Mouse (Mus musculus) gastrocnemius, postnatal 36 days (tissue): Measurements from ENCODE around the gene Khnyn. TPM values are rescaled to one million over a fixed set of nuclear protein-coding genes. Genes with fewer than 3 reads are reported as not detected.

ENCODE experiments used
- DNase-seq, 2 experiments: peaks; one replicate each; pipeline ENCODE4 v3.0.0; 2022
- intact Hi-C: fragments of 180-260 bp; cut with DNase I; formaldehyde crosslinking; loops from one replicate; pipeline ENCODE4 v1.15.1; 2025
- total RNA-seq, 2 experiments: library from RNA; stranded (reverse); gene quantifications; 2 replicates each; pipeline ENCODE4 v1.2.3; 2021

The Khnyn gene
- total RNA-seq, 2 experiments from 2014 or later, result 6.0 to 7.5 TPM

DNA sequence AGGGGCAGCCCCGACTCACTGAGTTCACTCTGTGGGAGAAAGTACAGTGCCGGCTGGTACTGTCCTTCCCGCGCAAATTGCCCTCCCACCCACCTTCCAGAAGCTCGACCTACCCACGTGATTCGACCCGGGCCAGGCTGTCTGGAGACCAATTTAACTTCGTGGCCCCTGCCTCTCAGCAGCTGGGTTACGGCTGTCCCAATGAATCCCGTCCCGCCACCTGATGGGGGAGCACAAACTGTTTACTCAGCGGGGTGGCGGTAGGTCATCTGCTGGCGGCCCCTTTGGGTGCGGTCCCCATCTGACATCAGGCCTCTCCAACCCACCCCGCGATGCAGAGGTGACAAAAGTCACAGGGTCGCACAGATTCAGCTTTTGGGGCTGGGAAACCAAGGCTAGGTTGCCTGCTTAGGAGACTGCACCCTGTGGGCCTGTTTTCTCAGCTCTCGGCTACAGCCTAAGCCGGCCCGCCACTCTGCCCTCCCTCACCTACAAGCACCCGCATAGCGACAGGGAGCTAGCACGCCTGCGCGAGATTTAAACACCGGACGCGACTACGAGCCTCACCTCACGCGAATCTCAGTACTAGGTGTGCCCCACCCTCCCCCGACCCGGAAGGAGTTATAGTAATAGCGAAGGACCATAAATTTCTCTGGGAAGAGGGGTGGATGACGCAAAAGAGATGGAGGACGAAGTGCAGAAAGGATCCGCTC is 15.1 kb downstream of the Khnyn start, which contains the start of gene Sdr39u1:
Sdr39u1 (minus strand) TSS at position 593 of the 713 bp plus-strand sequence.
- intact Hi-C loops, result loop anchor here (5.0 kb wide), 1 partner anchor 218 kb away; the partner anchor contains the start of gene Tinf2
- DNase-seq, result peak; percentile 72 to 73

DNA sequence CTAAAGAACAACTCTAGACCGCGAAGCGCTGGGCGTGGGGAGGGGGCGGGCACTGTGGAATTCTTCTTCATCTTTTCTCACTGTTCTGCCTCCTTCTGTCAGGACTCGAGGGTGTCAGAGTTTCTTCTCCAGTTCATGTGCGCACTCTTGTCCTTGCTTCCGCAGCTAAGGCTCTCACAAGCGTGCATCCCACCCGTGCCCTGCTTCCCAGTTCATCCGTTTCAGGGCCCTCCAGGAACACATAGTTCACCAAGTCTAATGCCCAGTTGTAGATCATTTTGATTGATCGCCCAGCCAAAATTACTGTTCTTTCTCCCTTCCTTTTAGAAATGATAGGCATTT is 15.6 kb downstream of the Khnyn start:
- intact Hi-C loops, result loop anchor here (5.0 kb wide), 1 partner anchor 218 kb away; the partner anchor contains the start of gene Tinf2
- DNase-seq, result no peak

DNA sequence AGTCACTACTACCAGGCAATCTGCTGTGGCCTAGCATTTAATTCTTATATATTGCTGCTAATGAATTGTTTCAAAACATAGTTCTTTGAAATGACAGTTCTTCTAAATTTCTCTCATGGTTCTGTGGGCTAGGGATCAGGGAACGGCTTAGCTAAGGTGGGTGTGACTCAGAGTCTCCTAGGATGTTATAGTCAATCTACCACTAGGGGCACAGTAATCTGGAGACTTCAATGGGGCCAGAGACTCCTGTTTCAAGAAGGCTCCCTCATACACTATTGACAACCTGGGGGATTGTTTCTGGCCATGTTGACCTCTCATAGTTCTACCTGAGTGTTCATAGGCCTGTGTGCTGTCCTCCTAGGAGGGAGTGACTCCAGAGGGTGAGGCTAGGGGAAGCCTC is 20.8 kb downstream of the Khnyn start:
- no peak for DNase-seq
- intact Hi-C loops, result no loop called here

DNA sequence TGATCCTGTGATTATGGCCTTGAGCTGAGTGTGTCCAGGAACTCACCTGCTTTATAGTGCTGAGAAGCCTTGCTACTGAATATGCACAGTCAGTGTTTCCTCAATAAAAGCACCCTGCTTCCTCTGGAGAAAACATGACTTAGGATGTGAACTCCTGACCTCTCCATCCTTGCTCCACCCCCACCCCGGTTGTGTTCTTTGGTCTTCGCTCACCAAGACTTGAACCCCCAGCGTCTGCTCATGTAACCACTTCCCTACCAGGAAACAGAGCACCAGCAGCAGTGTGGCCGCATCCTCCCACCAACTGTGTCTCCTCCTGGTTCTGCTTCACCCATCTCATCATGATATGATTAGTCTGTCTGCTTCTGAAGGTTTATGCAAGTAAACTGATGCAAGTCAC is 28.7 kb downstream of the Khnyn start:
- intact Hi-C loops, result no loop called here
- DNase-seq, result no peak

DNA sequence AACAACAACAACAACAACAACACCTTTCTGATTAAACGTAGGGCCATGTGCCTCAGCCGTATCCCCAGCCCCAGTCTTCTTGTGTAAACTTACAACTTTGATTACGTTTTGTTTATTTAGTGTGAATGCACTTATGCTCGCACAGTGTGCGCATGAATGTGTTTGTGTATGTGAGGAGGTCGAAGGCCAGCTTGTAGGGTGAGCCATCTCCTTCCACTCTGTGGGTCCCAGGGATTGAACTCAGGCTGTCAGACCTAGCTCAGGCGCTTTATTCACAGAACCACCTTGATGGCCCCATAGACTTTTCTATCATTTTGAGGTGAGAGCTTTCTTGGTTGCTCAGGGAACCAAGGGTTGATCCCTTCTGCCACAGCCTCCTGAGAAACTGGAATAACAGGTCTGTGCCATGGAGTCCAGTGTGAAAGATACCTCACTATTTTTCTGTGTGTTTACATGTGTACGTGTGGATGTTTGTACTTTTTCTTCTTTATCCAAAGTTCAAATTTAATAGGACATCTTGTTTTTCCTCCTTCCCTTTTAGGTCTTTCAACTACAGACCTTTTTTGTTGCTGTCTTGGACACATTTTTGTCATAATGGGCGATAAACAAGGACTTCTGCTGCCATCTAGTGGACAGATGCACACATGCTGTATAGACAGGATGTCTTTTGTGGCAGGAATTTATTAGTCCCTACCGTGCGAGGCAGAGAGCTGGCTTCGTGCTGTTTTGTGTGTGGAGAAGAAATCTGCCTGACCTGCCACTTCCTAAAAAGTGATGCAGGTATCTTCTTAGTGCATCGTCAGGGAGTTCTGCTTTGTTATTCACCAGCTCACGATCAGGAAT is 33.7 kb downstream of the Khnyn start:
- intact Hi-C loops, result loop anchor here (2.0 to 5.0 kb wide), 3 partner anchors 46 to 136 kb away; partner anchors contain the start of genes Adcy4 and Nfatc4
- DNase-seq, result peak in 1 of 2 experiments; percentile 56

DNA sequence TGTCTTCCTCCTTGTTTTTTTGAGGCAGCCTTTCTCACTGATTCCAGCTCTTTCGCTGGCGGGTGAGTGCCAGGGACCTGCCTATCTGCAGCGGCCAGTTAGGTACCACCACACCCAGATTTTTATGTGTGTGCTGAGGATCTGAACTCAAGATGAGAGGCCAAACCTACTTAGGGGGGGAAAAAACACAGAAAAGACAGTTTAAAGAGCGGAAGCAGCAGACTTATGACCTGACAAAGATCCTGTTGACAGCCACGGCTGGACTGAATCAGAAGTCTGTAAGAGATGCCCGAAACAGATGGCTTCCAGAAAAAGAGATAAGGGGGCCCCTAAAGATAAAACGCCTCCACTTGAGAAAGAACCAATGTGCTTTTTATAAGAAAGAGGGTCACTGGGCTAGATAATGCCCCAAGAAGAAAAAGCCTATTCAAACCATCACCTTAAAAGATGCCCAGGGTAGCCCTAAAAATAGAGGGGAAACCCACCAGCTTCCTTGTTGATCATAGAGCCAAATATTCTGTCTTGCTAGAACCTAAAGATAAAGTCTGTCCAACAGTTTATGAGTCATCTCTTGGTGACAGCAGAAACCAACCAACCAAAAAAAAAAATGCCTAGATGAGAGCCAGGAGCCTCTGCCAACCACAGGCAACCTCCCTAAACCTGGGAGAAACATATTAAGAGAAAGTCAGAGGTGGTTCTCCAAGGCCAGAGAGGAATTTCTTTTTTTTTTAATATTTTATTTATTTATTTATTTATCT is 37.9 kb downstream of the Khnyn start:
- no peak for DNase-seq

DNA sequence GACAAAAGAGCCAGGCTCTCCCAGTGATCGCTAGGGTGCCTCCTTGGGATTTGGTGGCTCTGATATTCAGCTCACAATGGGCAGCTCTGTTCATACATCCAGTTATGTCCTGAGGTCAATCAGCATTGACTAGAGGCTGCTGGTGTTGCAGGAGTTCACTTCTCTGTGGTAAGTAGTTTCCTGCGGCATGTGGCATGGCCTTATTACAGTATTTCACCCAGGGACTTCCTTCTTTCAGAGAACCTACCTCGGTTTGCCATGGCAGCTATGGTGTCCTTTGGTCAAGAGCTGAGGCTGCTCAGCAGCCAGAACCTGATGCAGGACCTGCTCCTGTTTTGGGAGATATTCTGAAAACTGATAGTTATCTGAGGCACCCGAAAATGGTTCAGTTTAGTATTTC is 42.1 kb downstream of the Khnyn start:
- DNase-seq, result no peak
- intact Hi-C loops, result no loop called here

More for the DNA sequence above, 37.9 kb downstream of the Khnyn start:
- intact Hi-C loops, result no loop called here

DNA sequence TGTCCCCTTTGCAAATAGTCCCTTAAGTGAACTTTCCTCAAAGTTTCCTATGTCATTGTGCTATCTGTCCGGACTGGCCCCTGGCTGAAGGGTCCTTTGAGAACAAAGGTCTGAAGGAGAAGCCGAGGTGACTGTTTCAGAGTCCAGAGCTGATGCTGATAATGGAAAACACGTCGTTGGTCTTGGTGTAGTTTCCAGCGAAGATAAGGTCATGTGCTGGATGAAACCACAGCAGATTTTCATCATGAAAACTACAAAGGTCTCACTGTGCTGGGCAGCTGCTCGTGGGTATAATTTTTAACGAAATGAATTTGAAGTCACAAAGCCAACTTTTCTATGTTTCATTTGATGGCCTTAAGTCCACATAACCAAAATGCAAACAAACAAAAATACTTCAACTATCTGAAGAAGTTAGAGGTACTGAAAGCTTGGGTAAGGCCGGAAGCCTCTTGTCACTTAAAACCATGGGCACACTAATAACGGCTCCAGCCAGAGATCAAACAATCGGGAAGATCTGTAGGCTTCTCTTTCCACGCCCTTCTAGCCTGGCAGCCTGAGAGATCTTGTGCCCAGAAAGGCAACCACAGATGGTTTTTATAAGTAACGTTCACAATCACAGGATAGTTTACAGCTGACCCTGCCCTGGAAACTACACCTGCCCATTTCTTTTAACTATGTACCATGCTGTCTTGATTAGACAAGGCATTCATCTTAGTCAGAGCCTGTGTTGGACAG is 44.7 kb downstream of the Khnyn start:
- intact Hi-C loops, result no loop called here
- no peak for DNase-seq

DNA sequence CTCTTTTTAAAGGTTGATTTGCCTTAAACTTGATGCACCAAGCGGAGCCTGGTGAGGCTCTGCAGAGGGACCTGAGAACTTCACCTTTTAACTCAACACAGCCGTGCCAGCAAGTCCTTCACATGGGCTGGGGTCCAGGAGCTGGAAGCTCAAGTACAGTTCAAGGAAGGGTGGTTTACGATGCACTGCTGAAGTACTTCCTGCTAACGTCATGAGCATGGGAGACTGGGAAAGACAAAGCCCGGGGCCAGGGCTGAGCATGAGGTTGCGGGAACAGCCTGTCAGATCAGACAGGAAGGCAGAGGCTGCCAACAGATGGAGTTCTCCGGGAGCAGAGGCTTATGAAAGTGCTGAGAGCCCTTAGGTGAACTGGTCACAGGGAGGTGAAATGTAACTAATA is 48.8 kb downstream of the Khnyn start:
- peak; percentile 15 to 16 for DNase-seq
- intact Hi-C loops, result no loop called here

DNA sequence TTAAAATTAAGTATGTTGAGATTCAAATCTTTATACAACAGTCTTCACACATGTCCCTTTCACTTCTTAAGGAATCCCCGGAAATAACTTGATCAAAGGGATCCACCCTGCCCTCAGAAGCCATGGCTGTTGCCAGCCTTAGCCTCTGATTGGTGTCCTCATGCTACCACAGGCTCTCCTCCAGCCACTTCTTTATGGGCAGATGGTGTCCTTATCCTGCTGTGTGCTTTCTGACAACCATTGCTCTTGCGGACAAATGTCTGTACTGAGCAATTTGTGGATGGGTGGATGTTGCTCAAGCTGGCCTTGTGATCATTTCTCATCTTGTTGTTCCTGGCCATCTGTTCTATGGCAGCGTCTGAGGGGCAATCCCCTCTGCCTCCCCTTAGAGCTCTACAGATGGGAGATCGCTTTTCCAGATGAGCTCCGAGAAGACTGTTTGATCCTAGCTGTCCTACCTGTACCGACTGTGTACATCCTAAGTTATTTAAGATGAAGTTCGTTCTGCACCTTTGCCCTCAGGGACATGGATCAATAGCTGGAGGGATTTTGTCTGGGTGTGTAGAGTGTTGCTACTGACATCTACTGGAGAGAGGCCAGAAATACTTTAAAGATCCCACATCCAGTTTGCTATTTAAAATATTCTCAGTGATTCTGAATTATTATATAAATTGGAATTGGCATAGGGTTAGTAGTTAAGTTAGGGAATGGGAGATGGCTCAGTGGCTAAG is 55.5 kb downstream of the Khnyn start:
- DNase-seq, result no peak
- intact Hi-C loops, result no loop called here

DNA sequence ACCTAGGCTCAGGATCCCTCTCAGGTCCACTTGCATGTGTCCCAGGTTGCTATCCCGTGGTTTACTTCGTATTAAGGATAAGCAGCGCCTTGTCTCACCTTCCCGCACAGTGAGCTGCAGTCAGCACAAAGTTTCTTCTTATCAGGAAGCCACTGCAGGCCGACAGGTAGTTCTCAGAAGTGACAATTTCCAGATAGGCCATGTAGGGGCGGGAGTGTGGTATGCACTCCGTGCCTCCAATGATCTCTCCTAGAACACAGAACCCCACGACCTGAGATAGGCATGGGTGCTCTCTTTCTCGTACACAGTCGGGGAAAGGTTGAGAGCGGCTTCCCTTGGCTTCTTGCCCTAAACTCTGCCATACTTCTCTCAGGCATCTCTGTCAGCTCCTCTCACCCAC is 58.9 kb downstream of the Khnyn start:
- intact Hi-C loops, result no loop called here
- no peak for DNase-seq

DNA sequence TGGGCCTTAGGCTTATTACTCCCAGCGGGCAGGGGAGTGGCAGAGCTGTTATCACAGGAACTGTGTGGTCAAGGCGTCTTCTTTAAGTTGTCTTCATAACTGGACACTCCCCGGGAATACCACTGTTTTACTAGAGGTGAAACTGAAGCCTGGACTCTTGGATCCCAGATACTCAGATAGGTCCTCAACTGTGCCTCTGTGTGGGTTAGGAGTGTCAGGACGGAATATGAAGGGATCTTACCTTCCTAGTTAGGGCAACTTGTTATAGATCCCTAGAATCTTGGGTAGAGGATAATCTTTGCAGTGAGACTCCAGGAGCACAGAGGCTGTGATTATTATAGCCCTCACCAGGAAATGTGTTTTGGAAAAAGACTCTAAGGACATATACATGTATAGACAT is 59.8 kb downstream of the Khnyn start, which contains the start of gene Cma1:
Cma1 (minus strand) TSS at position 101 of the 400 bp plus-strand sequence.
- intact Hi-C loops, result no loop called here
- no peak for DNase-seq

DNA sequence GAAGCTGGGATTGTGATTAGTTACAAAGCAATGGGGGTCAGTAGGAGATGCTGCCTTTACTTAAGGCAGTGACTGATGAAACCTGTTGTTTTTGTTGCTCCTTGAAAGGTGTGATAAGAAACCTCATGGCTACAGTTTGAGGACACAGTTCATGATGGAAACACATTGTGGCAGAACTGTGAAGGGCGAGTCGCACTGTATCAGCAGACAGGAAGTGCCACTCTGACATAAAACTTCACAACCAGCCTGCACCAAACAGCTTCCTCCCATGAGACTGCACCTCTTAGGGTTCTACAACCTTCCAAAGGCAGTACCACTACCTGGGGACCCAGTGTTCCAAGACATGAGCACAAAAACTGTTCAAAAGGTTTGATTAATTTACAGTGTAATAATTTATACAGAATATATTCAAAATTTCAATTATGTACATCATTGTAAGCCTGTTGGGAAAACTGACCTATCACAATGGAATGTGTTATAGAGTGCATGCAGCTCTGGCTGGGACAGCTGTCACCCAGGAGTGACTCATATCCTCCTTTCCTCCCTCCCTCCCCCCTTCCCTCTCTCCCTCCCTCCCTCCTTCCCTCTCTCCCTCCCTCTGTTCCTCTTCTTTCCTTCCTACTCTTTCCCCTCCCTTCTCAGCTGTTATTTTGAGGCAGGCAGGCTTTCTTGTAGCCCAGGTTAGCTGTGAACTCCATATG is 61.7 kb downstream of the Khnyn start:
- DNase-seq, result no peak
- intact Hi-C loops, result no loop called here

Other genes with a start within 250 kb of the Khnyn start
- 10 to 100 TPM; 62.1 to 66.9 TPM for gene Ipo4, start 249.0 kb upstream of the Khnyn start, total RNA-seq
- 1 to 10 TPM in 1 of 2 experiments, not detected in 1; 1.0 TPM for gene Gm49378, start 247.1 kb upstream of the Khnyn start, total RNA-seq
- 10 to 100 TPM; 15.0 to 15.2 TPM for gene Tm9sf1, start 241.1 kb upstream of the Khnyn start, total RNA-seq
- gene Tssk4, start 234.8 kb upstream of the Khnyn start, total RNA-seq, result under 1 TPM in 1 of 2 experiments, not detected in 1; 0.23 TPM
- 10 to 100 TPM; 14.2 to 16.8 TPM for gene Mdp1, start 224.4 kb upstream of the Khnyn start, total RNA-seq
- 1 to 10 TPM; 1.9 to 2.6 TPM for gene Gmpr2, start 213.0 kb upstream of the Khnyn start, total RNA-seq
- gene Nedd8, start 212.8 kb upstream of the Khnyn start, total RNA-seq, result 100 to 1,000 TPM; 174 to 184 TPM
- 10 to 100 TPM in 1 of 2 experiments, 1 to 10 TPM in 1; 9.4 to 10.8 TPM for gene Tinf2, start 203.1 kb upstream of the Khnyn start, total RNA-seq
- not detected for gene Tgm1, start 171.0 kb upstream of the Khnyn start, total RNA-seq
- gene Rabggta, start 162.7 kb upstream of the Khnyn start, total RNA-seq, result 1 to 10 TPM; 8.9 to 9.4 TPM
- 10 to 100 TPM; 27.3 to 35.9 TPM for gene Dhrs1, start 139.3 kb upstream of the Khnyn start, total RNA-seq
- 10 to 100 TPM; 10.5 to 11.8 TPM for gene Nop9, start 139.3 kb upstream of the Khnyn start, total RNA-seq
- not detected for gene Cideb, start 126.5 kb upstream of the Khnyn start, total RNA-seq
- gene Ltb4r2, start 123.5 kb upstream of the Khnyn start, total RNA-seq, result not detected
- gene Ltb4r1, start 119.0 kb upstream of the Khnyn start, total RNA-seq, result not detected
- gene Adcy4, start 100.9 kb upstream of the Khnyn start, total RNA-seq, result 1 to 10 TPM; 5.3 to 6.5 TPM
- under 1 TPM; 0.59 to 0.67 TPM for gene Ripk3, start 96.1 kb upstream of the Khnyn start, total RNA-seq
- gene Nfatc4, start 61.8 kb upstream of the Khnyn start, total RNA-seq, result 1 to 10 TPM; 3.3 TPM
- 1 to 10 TPM; 2.1 to 2.7 TPM for gene Nynrin, start 30.9 kb upstream of the Khnyn start, total RNA-seq
- not detected for gene Cbln3, start 555 bp upstream of the Khnyn start, total RNA-seq
- gene Sdr39u1, start 15.3 kb downstream of the Khnyn start, total RNA-seq, result 100 to 1,000 TPM; 111 to 122 TPM
- gene Cma1, start 59.7 kb downstream of the Khnyn start, total RNA-seq, result 1 to 10 TPM; 2.3 to 2.7 TPM
- gene Cma2, start 66.0 kb downstream of the Khnyn start, total RNA-seq, result not detected
- gene Mcpt1, start 133.0 kb downstream of the Khnyn start, total RNA-seq, result not detected
- not detected for gene Mcpt9, start 145.5 kb downstream of the Khnyn start, total RNA-seq
- not detected for gene Mcpt2, start 157.1 kb downstream of the Khnyn start, total RNA-seq
- gene Mcpt4, start 177.4 kb downstream of the Khnyn start, total RNA-seq, result 1 to 10 TPM; 2.5 to 3.3 TPM
- not detected for gene Mcpt8, start 200.3 kb downstream of the Khnyn start, total RNA-seq
- not detected for gene Ctsg, start 217.6 kb downstream of the Khnyn start, total RNA-seq
- not detected for gene Gzme, start 235.7 kb downstream of the Khnyn start, total RNA-seq
- not detected for gene Gzmd, start 247.7 kb downstream of the Khnyn start, total RNA-seq